Mouse (Mus musculus) B cell, adult 2 months (primary cell): ENCODE data around the gene Csk.

Source experiments
- DNase-seq, 2 experiments: peaks; one replicate each; pipeline ENCODE4 v3.0.0; 2022

Gene Csk

DNA sequence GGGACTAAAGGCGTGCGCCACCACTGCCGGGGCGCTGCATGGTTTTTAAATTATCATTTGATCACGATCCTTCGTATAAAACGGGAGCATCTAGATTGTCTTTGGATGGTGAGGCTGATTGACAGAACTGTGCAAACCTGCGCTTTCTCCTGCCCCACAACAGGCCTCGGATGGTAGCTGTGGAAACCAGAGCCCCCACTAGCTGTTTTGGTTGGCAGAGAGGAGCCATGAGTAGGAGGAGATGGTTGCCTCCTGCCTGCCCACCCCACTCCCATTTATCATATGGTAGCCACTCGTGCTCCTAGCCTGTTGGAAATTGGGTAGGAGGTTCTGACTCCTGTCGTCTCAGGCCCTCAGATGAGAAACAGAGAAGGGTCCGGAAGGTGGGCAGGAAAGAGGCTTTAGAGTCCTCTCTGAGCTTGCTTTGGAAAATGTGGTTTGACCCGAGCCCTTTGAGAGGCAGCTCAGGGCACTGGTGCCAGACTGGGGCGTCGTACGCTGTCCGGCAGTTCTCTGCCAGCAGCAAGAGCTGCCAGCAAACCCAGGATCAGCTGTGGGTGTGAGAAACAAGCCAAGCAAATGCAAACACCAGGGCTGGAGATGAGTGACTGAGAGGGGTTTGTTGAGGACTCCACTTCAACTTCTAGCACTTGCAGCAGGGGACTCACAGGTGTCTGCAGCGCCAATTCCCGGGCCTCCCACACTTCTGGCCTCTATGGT, 3.4 kb upstream of the Csk start:
- no peak for DNase-seq

GRCm38 (mm10) chr9:57655749-57656148, 2.3 kb upstream of the Csk start:
- peak; percentile 97 to 98 for DNase-seq

DNA sequence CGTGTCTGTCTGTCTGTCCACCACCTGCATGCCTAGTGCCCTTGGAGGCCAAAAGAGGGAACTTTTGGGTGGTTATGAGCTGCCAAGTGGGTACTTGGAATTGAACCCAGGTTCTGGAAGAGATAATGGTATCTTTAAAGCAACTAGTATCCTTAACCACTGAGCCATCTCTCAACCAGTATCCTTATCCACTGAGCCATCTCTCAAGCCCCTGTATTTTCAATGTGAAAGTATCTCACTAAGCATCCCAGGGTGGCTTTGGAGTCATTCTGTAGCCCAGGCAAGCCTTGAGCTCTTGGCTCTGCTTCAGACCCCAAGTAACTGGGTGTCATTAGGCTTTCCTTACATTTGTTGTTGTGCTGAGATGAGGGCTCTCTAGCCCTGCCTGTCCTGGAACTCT, 1.5 kb upstream of the Csk start:
- DNase-seq = no peak

DNA sequence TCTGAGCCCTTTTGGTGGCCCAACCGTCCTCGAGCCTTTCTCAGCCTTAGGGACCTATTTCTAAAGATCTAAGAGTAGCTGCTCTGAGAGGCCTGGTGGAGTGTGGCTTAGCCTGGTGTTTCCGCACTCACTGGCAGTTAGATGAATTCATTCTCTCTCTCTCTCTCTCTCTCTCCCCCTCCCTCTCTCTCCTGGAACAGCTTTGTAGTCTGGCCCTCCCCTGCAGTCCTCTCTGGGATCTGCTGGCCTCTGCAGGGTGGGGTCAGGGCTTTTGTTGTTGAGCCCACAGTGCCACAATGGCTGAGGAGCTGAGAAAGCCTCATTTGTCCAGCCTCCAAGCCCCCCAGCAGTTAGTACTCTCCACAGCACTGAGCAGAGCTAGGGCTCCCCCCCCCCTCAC, 576 bp downstream of the Csk start:
- no peak for DNase-seq

GRCm38 (mm10) chr9:57652351-57652750, 1.1 kb downstream of the Csk start:
- peak in 1 of 2 experiments; percentile 38 for DNase-seq

- DNase-seq = peak; percentile 73 to 79
Measured at GRCm38 (mm10) chr9:57650786-57651311, 2.6 kb downstream of the Csk start.

DNA sequence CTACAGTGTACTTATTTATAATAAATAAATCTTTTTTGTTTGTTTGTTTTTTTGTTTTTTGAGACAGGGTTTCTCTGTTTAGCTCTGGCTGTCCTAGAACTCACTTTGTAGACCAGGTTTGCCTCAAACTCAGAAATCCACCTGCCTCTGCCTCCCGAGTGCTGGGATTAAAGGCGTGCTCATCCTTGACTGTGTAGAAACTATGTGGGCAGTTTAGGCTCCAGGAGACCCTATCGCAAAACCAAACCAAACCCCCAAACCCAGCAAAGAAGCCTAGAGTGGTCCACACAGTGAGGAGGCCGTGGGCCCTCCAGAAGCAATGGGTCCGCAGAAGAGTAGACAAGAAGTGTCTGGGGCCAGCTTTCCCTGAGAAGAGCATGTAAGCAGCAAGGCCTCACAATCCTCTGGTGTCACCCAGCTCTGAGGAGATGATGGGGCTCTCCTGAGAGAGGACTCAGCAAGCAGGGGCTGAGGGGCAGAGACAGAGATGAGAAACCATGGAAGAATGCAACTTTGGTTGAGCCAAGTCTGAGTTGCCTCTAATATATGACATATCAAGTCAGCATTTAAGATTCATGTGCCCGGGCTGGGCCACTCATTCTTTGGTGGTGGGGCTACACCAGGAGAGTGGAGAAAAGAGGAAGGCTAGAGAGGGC, 3.2 kb downstream of the Csk start:
- no peak for DNase-seq

DNA sequence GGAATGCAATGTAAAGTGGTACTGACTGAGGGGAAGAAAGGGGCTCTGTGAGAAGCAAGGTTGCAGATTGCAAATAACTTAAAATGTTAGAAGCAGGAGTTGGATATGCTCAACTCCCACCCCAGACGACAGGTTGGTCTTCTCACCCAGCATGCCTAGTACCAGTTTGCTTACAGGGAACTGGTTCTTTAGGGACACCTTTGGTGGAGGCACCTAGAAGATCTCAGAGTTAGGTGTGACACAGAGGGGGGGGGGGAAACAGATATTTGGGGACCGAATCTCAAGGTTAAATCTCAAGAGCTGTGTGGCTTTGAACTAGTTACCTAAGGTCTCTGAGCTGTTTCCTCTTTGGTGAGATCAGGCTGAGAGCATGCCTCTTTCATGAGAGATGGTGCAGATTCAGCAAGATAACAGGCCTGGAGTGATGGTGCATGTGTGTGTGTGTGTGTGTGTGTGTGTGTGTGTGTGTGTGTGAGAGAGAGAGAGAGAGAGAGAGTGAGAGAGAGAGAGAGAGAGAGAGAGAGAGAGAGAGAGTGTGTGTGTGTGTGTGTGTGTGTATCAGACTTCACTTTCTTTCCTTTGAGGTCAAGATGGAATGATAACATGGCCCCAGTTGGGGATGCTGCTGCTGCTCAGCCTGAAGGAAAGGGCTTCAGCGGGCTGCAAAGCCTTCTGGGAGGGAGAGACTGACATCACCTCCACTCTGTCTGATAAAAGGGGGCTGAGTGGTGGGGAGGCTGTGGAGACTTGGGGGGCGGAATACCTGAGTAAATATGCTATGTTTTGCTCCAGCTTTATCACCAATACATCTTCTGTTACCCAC, 5.9 kb downstream of the Csk start:
- DNase-seq = no peak

DNA sequence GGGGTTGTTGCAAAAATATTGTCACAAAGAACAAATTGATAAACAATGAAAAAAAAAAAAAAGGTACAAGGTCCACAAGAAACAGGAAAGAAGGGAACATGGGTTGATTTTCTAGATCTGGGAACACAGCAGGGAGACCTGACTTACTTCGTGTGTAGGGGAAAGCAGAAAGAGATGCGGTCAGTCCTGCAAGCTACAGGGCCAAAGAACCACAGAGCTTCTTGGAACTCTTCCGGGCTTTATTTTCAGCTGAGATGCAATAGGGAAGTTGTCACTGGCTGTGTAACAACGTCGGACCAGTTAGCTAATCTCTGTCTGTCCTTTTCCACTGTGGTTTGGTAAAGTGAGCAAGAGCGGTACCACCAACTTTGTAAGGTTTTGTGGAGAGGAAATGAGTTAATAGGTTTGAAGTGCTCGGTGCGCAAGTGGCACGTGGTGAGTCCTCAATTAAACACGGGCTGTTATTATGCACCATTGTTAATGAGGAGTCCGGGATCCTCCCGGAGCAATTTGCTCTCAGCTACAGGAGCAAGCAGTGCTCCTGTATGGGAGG, 6.8 kb downstream of the Csk start:
- DNase-seq = peak; percentile 53 to 56

- DNase-seq = peak; percentile 96 to 97
Measured at GRCm38 (mm10) chr9:57644944-57645893, 8.2 kb downstream of the Csk start.

- DNase-seq = peak in 1 of 2 experiments; percentile 44
Measured at GRCm38 (mm10) chr9:57644442-57644943, 8.9 kb downstream of the Csk start.

DNA sequence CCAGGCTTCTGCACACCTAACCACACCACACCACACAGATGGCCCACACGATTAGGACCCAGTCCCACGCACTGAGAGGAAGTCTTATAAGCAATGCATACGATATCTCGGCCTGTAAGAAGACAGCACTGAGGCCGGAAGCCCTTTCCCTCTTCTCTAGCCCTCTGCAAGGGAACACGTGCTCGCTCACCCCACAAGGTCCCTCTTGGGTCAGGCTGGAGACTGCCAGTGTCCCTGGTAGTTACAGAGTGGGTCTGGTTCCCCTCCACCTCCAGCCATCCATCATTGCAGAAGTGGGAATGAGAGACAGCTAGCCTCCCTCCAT, 9.6 kb downstream of the Csk start:
- no peak for DNase-seq

GRCm38 (mm10) chr9:57643169-57643855, 10.1 kb downstream of the Csk start:
- DNase-seq = peak in 1 of 2 experiments; percentile 42

GRCm38 (mm10) chr9:57641775-57642550, 11.5 kb downstream of the Csk start:
- peak in 1 of 2 experiments; percentile 27 for DNase-seq

DNA sequence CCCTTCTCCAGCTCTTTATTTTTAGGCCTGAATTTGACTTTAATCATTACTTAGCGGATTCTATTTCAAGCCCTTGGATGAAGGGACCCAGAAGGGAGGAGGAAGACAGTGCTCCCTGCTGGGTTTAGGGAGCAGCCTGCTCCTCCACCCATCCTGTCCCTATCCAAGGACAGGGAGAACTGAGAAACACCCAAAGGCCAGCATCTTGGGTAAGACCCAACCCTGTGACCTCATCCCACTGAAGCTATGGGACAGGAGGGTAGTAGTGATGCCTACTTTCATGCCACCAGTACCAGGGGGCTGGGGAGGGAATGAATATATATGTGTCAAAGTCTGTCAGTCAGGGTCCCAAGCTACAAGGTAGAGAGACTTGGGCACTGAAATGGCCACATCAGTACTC, 12.4 kb downstream of the Csk start:
- DNase-seq = no peak

GRCm38 (mm10) chr9:57640384-57640783, 13.0 kb downstream of the Csk start:
- DNase-seq = peak; percentile 90 to 92

GRCm38 (mm10) chr9:57639661-57640328, 13.6 kb downstream of the Csk start:
- DNase-seq = no peak

DNA sequence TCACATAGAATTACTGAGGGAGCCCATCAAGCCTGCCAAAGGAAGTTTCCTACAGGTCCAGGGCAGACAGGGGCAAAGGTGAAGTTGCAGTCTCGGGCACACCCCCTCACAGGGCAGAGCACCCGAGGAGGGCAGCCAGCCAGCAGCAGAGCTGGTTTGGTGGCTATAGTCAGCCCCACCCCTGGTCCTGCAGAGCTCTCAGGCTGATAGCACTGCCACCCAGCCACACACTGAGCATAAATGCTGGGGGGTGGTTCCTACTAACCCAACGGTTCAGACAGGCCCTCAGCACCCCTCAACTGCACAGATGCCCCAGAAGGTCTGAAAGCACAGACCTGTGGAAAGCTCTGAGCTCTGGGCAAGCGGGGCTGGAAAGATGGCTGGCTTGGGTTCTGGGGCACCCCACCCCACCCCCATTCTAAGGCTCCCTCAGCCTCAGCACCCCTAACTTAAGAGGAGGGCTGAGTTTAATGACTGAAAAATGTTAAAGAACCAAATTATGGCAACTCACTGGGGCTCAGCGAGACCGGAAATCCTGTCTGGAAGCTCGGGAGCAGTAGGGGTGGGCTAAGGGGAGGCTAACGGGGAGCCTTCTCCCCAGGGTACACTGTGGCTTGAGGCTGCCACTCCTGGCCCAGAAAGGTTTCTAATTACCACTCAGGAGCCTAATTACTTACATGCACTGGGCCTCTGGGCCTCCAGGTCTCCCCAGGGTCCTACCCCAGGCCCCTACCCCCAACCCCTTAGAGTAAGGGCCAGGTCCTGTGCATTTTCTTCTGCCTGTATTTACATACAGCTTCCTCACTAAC, 14.6 kb downstream of the Csk start:
- peak; percentile 51 to 55 for DNase-seq
